Mouse (Mus musculus): ENCODE results near the gene Shmt2. TPM values are rescaled to one million over a fixed set of nuclear protein-coding genes. Genes with fewer than 3 reads are reported as not detected.
A peak's percentile ranks its signal among the peaks of the same experiment; 100 is the strongest.

Shmt2 gene
- total and polyA plus RNA-seq, 2 experiments from 2014 or later = 32.8 to 39.8 TPM

GRCm38 (mm10) chr10:127521611-127522080 lies 598 bp downstream of the Shmt2 start:
- peak overlapping the region; percentile 51 for H3K4me3 ChIP-seq (ENCODE audit: low read depth, low read length)
- no peak overlapping the region for H3K27ac ChIP-seq (ENCODE audit: low read depth, low read length)
- H3K9ac ChIP-seq (replicated peaks; ENCODE audit: low read length, poor library complexity, severe bottlenecking) = peak overlapping the region; percentile 56
- 12% methylated on average over 12 of the region's 12 CpGs for WGBS
- no peak for TF ChIP-seq CTCF (IDR thresholded peaks at IDR 0.05)
- ATAC-seq (ENCODE audit: low FRiP score) = no peak
- no peaks in the 10 kb centered on the region for H3K9me3 ChIP-seq (ENCODE audit: low read length)
- peaks cover 8% of the 10 kb centered on the region; the same call in 1 of the 2 replicates for H3K27me3 ChIP-seq (ENCODE audit: insufficient read depth, low read length)
- DNase-seq (ENCODE audit: low spot score) = no peak
- H3K4me2 ChIP-seq (ENCODE audit: low read depth, low read length, poor library complexity, severe bottlenecking) = peak overlapping the region; percentile 88
- peaks cover 5% of the 10 kb centered on the region; the same call in 1 of the 2 replicates for H3K4me1 ChIP-seq (ENCODE audit: insufficient read depth, low read length)
- H3K36me3 ChIP-seq (ENCODE audit: insufficient read depth, low read length) = peaks cover 19% of the 10 kb centered on the region

- Histone ChIP-seq H3K9ac (replicated peaks; ENCODE audit: low read length, poor library complexity, severe bottlenecking) (no peak overlapping the region), H3K27me3 (ENCODE audit: insufficient read depth, low read length) (peaks cover 8% of the 10 kb centered on the region; the same call in 1 of the 2 replicates), H3K4me3 (ENCODE audit: low read depth, low read length) (no peak overlapping the region), H3K4me1 (ENCODE audit: insufficient read depth, low read length) (0 out of 2 replicates have a peak, but pooled peaks cover 4% of the 10 kb centered on the region), H3K4me2 (ENCODE audit: low read depth, low read length, poor library complexity, severe bottlenecking) (no peak overlapping the region), H3K27ac (ENCODE audit: low read depth, low read length) (no peak overlapping the region), H3K9me3 (ENCODE audit: low read length) (no peaks in the 10 kb centered on the region), H3K36me3 (ENCODE audit: insufficient read depth, low read length) (peaks cover 19% of the 10 kb centered on the region)
- DNase-seq (ENCODE audit: low spot score) = no peak
- ATAC-seq (ENCODE audit: low FRiP score) = no peak
- WGBS = 85% methylated on average over 20 of the region's 20 CpGs
- no peak for TF ChIP-seq CTCF (IDR thresholded peaks at IDR 0.05)
These were observed 1.4 kb downstream of the Shmt2 start for GRCm38 (mm10) chr10:127520714-127521357.

GRCm38 (mm10) chr10:127519903-127520713 lies 2.1 kb downstream of the Shmt2 start:
- ATAC-seq (ENCODE audit: low FRiP score) (no peak), DNase-seq (ENCODE audit: low spot score) (no peak)
- Histone ChIP-seq H3K4me1 (ENCODE audit: insufficient read depth, low read length) (0 out of 2 replicates have a peak, but pooled peaks cover 4% of the 10 kb centered on the region), H3K27ac (ENCODE audit: low read depth, low read length) (no peak overlapping the region), H3K9ac (replicated peaks; ENCODE audit: low read length, poor library complexity, severe bottlenecking) (no peak overlapping the region), H3K4me3 (ENCODE audit: low read depth, low read length) (no peak overlapping the region), H3K27me3 (ENCODE audit: insufficient read depth, low read length) (peaks cover under 1% of the 10 kb centered on the region; the same call in 1 of the 2 replicates), H3K9me3 (ENCODE audit: low read length) (no peaks in the 10 kb centered on the region), H3K36me3 (ENCODE audit: insufficient read depth, low read length) (peaks cover 19% of the 10 kb centered on the region), H3K4me2 (ENCODE audit: low read depth, low read length, poor library complexity, severe bottlenecking) (no peak overlapping the region)
- no peak for TF ChIP-seq CTCF (IDR thresholded peaks at IDR 0.05)
- 93% methylated on average over 36 of the region's 37 CpGs for WGBS

- Histone ChIP-seq H3K9ac (replicated peaks; ENCODE audit: low read length, poor library complexity, severe bottlenecking) (no peak overlapping the region), H3K4me3 (ENCODE audit: low read depth, low read length) (no peak overlapping the region), H3K27ac (ENCODE audit: low read depth, low read length) (no peak overlapping the region), H3K36me3 (ENCODE audit: insufficient read depth, low read length) (peaks cover 19% of the 10 kb centered on the region), H3K27me3 (ENCODE audit: insufficient read depth, low read length) (no peaks in the 10 kb centered on the region), H3K4me2 (ENCODE audit: low read depth, low read length, poor library complexity, severe bottlenecking) (no peak overlapping the region), H3K4me1 (ENCODE audit: insufficient read depth, low read length) (0 out of 2 replicates have a peak, but pooled peaks cover 4% of the 10 kb centered on the region), H3K9me3 (ENCODE audit: low read length) (no peaks in the 10 kb centered on the region)
- no peak for DNase-seq (ENCODE audit: low spot score)
- 97% methylated on average over 22 of the region's 26 CpGs for WGBS
- TF ChIP-seq CTCF (IDR thresholded peaks at IDR 0.05) = no peak
- no peak for ATAC-seq (ENCODE audit: low FRiP score)
These were observed 3.1 kb downstream of the Shmt2 start for GRCm38 (mm10) chr10:127519041-127519701.

GRCm38 (mm10) chr10:127517941-127518340 lies 4.3 kb downstream of the Shmt2 start:
- DNase-seq (ENCODE audit: low spot score) (no peak), ATAC-seq (ENCODE audit: low FRiP score) (no peak)
- no peaks in the 10 kb centered on the region for H3K27me3 ChIP-seq (ENCODE audit: insufficient read depth, low read length)
- H3K9me3 ChIP-seq (ENCODE audit: low read length) = no peaks in the 10 kb centered on the region
- TF ChIP-seq CTCF (IDR thresholded peaks at IDR 0.05) = no peak
- peaks cover 11% of the 10 kb centered on the region; the same call in 1 of the 2 replicates for H3K4me1 ChIP-seq (ENCODE audit: insufficient read depth, low read length)
- H3K36me3 ChIP-seq (ENCODE audit: insufficient read depth, low read length) = peaks cover 19% of the 10 kb centered on the region
- 94% methylated on average over 22 of the region's 22 CpGs for WGBS
- no peak overlapping the region for H3K9ac ChIP-seq (replicated peaks; ENCODE audit: low read length, poor library complexity, severe bottlenecking)
- no peak overlapping the region for H3K4me2 ChIP-seq (ENCODE audit: low read depth, low read length, poor library complexity, severe bottlenecking)
- H3K4me3 ChIP-seq (ENCODE audit: low read depth, low read length) = no peak overlapping the region
- no peak overlapping the region for H3K27ac ChIP-seq (ENCODE audit: low read depth, low read length)

Data from midbrain, postnatal 0 days (tissue).